Comparison of ENCODE assay signal across 8 mouse cellular contexts in genomic region chr5:30907413-30908059, GRCm38 (mm10). TPM values are rescaled to one million over a fixed set of nuclear protein-coding genes. Genes with fewer than 3 reads are reported as not detected.
A peak's percentile ranks its signal among the peaks of the same experiment; 100 is the strongest.
DNase-seq lines count a peak whose midpoint lies in the region; ATAC-seq and TF ChIP-seq lines count a peak whose summit lies in the region.

Gene Ost4, minus strand, starts transcription at chr5:30907788.

- H3K79me2 ChIP-seq in CH12.LX (replicated peaks; ENCODE audit: control insufficient read depth, extremely low read depth, insufficient read depth, poor library complexity, severe bottlenecking) = peaks cover 26% of the 10 kb centered on the region

- no peak for TF ChIP-seq RAD21 in CH12.LX (IDR thresholded peaks at IDR 0.05; ENCODE audit: low read depth, low read length)

- H3K9ac ChIP-seq in CH12.LX (ENCODE audit: insufficient read depth, low read depth) = peak within 1 kb of the TSS; percentile 98
- H3K9ac ChIP-seq in forebrain, embryonic 12.5 days = peak within 1 kb of the TSS; percentile 76
- peak within 1 kb of the TSS; percentile 76 for H3K9ac ChIP-seq in heart, postnatal 0 days (replicated peaks; ENCODE audit: low read depth, low read length)
- H3K9ac ChIP-seq in liver, embryonic 16.5 days (ENCODE audit: low read depth, low read length) = peak within 1 kb of the TSS; percentile 87
- H3K9ac ChIP-seq in neural tube, embryonic 13.5 days = peak within 1 kb of the TSS; percentile 81

- TF ChIP-seq CTCF in CH12.LX (conservative IDR thresholded peaks at IDR 0.05 in 1 of 2, IDR thresholded peaks at IDR 0.05 in 1 of 2; ENCODE audit: low read depth in 2 of 2, low read length in 2 of 2) = no peak
- no peak for TF ChIP-seq CTCF in heart, postnatal 0 days (IDR thresholded peaks at IDR 0.05; ENCODE audit: low read depth)
- no peak for TF ChIP-seq CTCF in testis, adult 2 months (IDR thresholded peaks at IDR 0.05; ENCODE audit: control insufficient read depth, insufficient read depth, insufficient replicate concordance, low read depth, low read length)

- peak within 1 kb of the TSS; percentile 48 for H3K27ac ChIP-seq in CH12.LX (ENCODE audit: insufficient read depth, low read depth)
- peak within 1 kb of the TSS; percentile 81 for H3K27ac ChIP-seq in forebrain, embryonic 12.5 days
- H3K27ac ChIP-seq in heart, postnatal 0 days (ENCODE audit: low read depth) = peak within 1 kb of the TSS; percentile 92
- peak within 1 kb of the TSS; percentile 94 for H3K27ac ChIP-seq in liver, embryonic 16.5 days (ENCODE audit: low read length)
- H3K27ac ChIP-seq in neural tube, embryonic 13.5 days (replicated peaks) = peak within 1 kb of the TSS; percentile 87
- peak within 1 kb of the TSS; percentile 88 for H3K27ac ChIP-seq in testis, adult 2 months (ENCODE audit: control insufficient read depth, insufficient read depth, low read depth, low read length)

- TF ChIP-seq EP300 in CH12.LX (IDR thresholded peaks at IDR 0.05; ENCODE audit: low read length) = no peak
- peak; percentile 71; the same call in 1 of the 2 replicates for TF ChIP-seq EP300 in heart, postnatal 0 days (IDR thresholded peaks at IDR 0.05; ENCODE audit: low read depth)

- H3K4me1 ChIP-seq in CH12.LX (ENCODE audit: control insufficient read depth in 1 of 2, insufficient read depth in 2 of 2) = peaks cover 2 to 29% of the 10 kb centered on the region in 2 experiments; a peak in 3 of 4 replicates
- H3K4me1 ChIP-seq in forebrain, embryonic 12.5 days = peaks cover 32% of the 10 kb centered on the region
- H3K4me1 ChIP-seq in heart, postnatal 0 days (ENCODE audit: control insufficient read depth, insufficient read depth) = peaks cover 30% of the 10 kb centered on the region
- H3K4me1 ChIP-seq in liver, embryonic 16.5 days (ENCODE audit: control insufficient read depth, low read depth, low read length) = peaks cover 22% of the 10 kb centered on the region
- H3K4me1 ChIP-seq in neural tube, embryonic 13.5 days (replicated peaks) = peaks cover 39% of the 10 kb centered on the region
- H3K4me1 ChIP-seq in testis, adult 2 months (ENCODE audit: control insufficient read depth, insufficient read depth, low read length) = peaks cover 11% of the 10 kb centered on the region

- H3K27me3 ChIP-seq in CH12.LX (replicated peaks) = peaks cover 9% of the 10 kb centered on the region
- H3K27me3 ChIP-seq in forebrain, embryonic 12.5 days = peaks cover 7% of the 10 kb centered on the region
- H3K27me3 ChIP-seq in heart, postnatal 0 days (ENCODE audit: control insufficient read depth, insufficient read depth, low read length) = no peaks in the 10 kb centered on the region
- no peaks in the 10 kb centered on the region for H3K27me3 ChIP-seq in liver, embryonic 16.5 days (ENCODE audit: control insufficient read depth, insufficient read depth, low read depth, low read length)
- H3K27me3 ChIP-seq in neural tube, embryonic 13.5 days = no peaks in the 10 kb centered on the region
- H3K27me3 ChIP-seq in testis, adult 2 months (ENCODE audit: control insufficient read depth, insufficient read depth, low read length) = no peaks in the 10 kb centered on the region

- DNase-seq in CH12.LX (ENCODE audit: extremely low read depth) = peak; percentile 95
- peak; percentile 94 for DNase-seq in c-Kit-positive CD71-positive TER-119-negative erythroid progenitor cells, embryonic 14.5 days (ENCODE audit: low read depth)
- peak; percentile 96 for DNase-seq in heart, postnatal 0 days (ENCODE audit: low spot score)
- peak; percentile 99 for DNase-seq in kidney, postnatal 4 days

- WGBS in forebrain, embryonic 12.5 days = under 1% methylated on average over 58 of the region's 58 CpGs
- under 1% methylated on average over 58 of the region's 58 CpGs for WGBS in heart, postnatal 0 days
- WGBS in liver, embryonic 16.5 days (ENCODE audit: insufficient replicate concordance) = under 1% methylated on average over 58 of the region's 58 CpGs
- WGBS in neural tube, embryonic 13.5 days = under 1% methylated on average over 58 of the region's 58 CpGs

- peak within 1 kb of the TSS; percentile 71 to 99 (median 97) for H3K4me3 ChIP-seq in CH12.LX (replicated peaks in 1 of 3; ENCODE audit: low read depth in 2 of 3, low read length in 2 of 3, poor library complexity in 1 of 3)
- peak within 1 kb of the TSS; percentile 78 for H3K4me3 ChIP-seq in forebrain, embryonic 12.5 days (replicated peaks)
- H3K4me3 ChIP-seq in heart, postnatal 0 days (ENCODE audit: low read depth, low read length) = peak within 1 kb of the TSS; percentile 88
- H3K4me3 ChIP-seq in liver, embryonic 16.5 days (ENCODE audit: low read depth, low read length) = peak within 1 kb of the TSS; percentile 74
- peak within 1 kb of the TSS; percentile 79 for H3K4me3 ChIP-seq in neural tube, embryonic 13.5 days
- H3K4me3 ChIP-seq in testis, adult 2 months (ENCODE audit: control insufficient read depth, low read depth, low read length) = peak within 1 kb of the TSS; percentile 89

- in situ Hi-C loops in CH12.LX (cut with MboI; ENCODE audit: low pct_ligation_motif_present, low pct_unique_long_range_greater_than_20kb, low sequenced_read_pairs) = no loop called here

- ATAC-seq in forebrain, embryonic 12.5 days (ENCODE audit: low FRiP score) = peak; percentile 96
- peak; percentile 93 for ATAC-seq in heart, postnatal 0 days (ENCODE audit: insufficient read depth, low read depth)
- ATAC-seq in liver, embryonic 16.5 days (ENCODE audit: low read depth) = peak; percentile 96
- peak; percentile 95 for ATAC-seq in neural tube, embryonic 13.5 days (ENCODE audit: low read depth)

- H3K36me3 ChIP-seq in CH12.LX (replicated peaks in 1 of 2; ENCODE audit: control insufficient read depth in 1 of 2, insufficient read depth in 1 of 2, low read length in 1 of 2) = peaks cover 29 to 37% of the 10 kb centered on the region in 2 experiments
- H3K36me3 ChIP-seq in forebrain, embryonic 12.5 days (replicated peaks) = peaks cover 34% of the 10 kb centered on the region
- H3K36me3 ChIP-seq in heart, postnatal 0 days (replicated peaks; ENCODE audit: control insufficient read depth, insufficient read depth, low read length) = peaks cover 24% of the 10 kb centered on the region
- peaks cover 10% of the 10 kb centered on the region for H3K36me3 ChIP-seq in liver, embryonic 16.5 days (ENCODE audit: control insufficient read depth, insufficient read depth)
- peaks cover 37% of the 10 kb centered on the region for H3K36me3 ChIP-seq in neural tube, embryonic 13.5 days
- no peaks in the 10 kb centered on the region; the same call in 1 of the 2 replicates for H3K36me3 ChIP-seq in testis, adult 2 months (ENCODE audit: control insufficient read depth, insufficient read depth, low read length)

- H3K9me3 ChIP-seq in CH12.LX (replicated peaks; ENCODE audit: low read length) = no peaks in the 10 kb centered on the region
- no peaks in the 10 kb centered on the region for H3K9me3 ChIP-seq in forebrain, embryonic 12.5 days
- no peaks in the 10 kb centered on the region for H3K9me3 ChIP-seq in heart, postnatal 0 days (replicated peaks; ENCODE audit: control insufficient read depth, low read length)
- H3K9me3 ChIP-seq in liver, embryonic 16.5 days (replicated peaks; ENCODE audit: control insufficient read depth, low read length) = no peaks in the 10 kb centered on the region
- no peaks in the 10 kb centered on the region for H3K9me3 ChIP-seq in neural tube, embryonic 13.5 days

- peak; percentile 96 for TF ChIP-seq POLR2A in CH12.LX (IDR thresholded peaks at IDR 0.05; ENCODE audit: low read depth, low read length)
- peak; percentile 90 for TF ChIP-seq POLR2A in testis, adult 2 months (IDR thresholded peaks at IDR 0.05; ENCODE audit: control insufficient read depth, low read depth, low read length)

- dilution Hi-C loops in CH12.LX (cut with MboI; ENCODE audit: extremely low pct_ligation_motif_present, extremely low pct_unique_long_range_greater_than_20kb, low sequenced_read_pairs) = no loop called here

- H3K4me2 ChIP-seq in CH12.LX (ENCODE audit: insufficient read depth, low read depth, poor library complexity, severe bottlenecking) = peak within 1 kb of the TSS; percentile 88
- H3K4me2 ChIP-seq in forebrain, embryonic 12.5 days = peak within 1 kb of the TSS; percentile 96
- H3K4me2 ChIP-seq in heart, postnatal 0 days (ENCODE audit: low read depth, low read length) = peak within 1 kb of the TSS; percentile 95
- peak within 1 kb of the TSS; percentile 97 for H3K4me2 ChIP-seq in liver, embryonic 16.5 days (ENCODE audit: low read depth, low read length)
- H3K4me2 ChIP-seq in neural tube, embryonic 13.5 days = peak within 1 kb of the TSS; percentile 98

TF ChIP-seq in CH12.LX, 34 proteins besides CTCF, POLR2A, EP300 and RAD21 (continues in another document):
- TF ChIP-seq MXI1 (IDR thresholded peaks at IDR 0.05; ENCODE audit: low read depth, low read length) = peak; percentile 82; the same call in 1 of the 2 replicates
- TF ChIP-seq BHLHE40 (IDR thresholded peaks at IDR 0.05; ENCODE audit: low read depth, low read length) = peak; percentile 32; the same call in 1 of the 2 replicates
- peak; percentile 65; the same call in 1 of the 2 replicates for TF ChIP-seq TBP (conservative IDR thresholded peaks at IDR 0.05; ENCODE audit: low read depth, low read length)
- TF ChIP-seq GABPA (IDR thresholded peaks at IDR 0.05; ENCODE audit: insufficient replicate concordance, low read depth, low read length) = peak; percentile 24; the same call in 1 of the 2 replicates
- TF ChIP-seq CHD1 (IDR thresholded peaks at IDR 0.05; ENCODE audit: low read depth, low read length) = no peak
- TF ChIP-seq CHD2 (IDR thresholded peaks at IDR 0.05; ENCODE audit: low read length) = no peak
- TF ChIP-seq POLR2AphosphoS2 (IDR thresholded peaks at IDR 0.05; ENCODE audit: low read depth, low read length) = peak; percentile 81; the same call in 1 of the 2 replicates
- no peak for TF ChIP-seq ZNF384 (IDR thresholded peaks at IDR 0.05; ENCODE audit: low read depth, low read length)
- no peak for TF ChIP-seq USF2 (conservative IDR thresholded peaks at IDR 0.05; ENCODE audit: low read depth, low read length)
- no peak for TF ChIP-seq ZKSCAN1 (IDR thresholded peaks at IDR 0.05; ENCODE audit: borderline replicate concordance, low read depth, low read length)
- peak; percentile 77 for TF ChIP-seq IRF4 (IDR thresholded peaks at IDR 0.05; ENCODE audit: low read depth, low read length)
- TF ChIP-seq MAX (IDR thresholded peaks at IDR 0.05; ENCODE audit: low read length) = no peak; the same call in 1 of the 2 replicates

RNA-seq across cellular contexts. Expression of gene Ost4, which starts in this region (rescaled TPM):
- total RNA-seq in CH12.LX (2012; rRNA removed) (181 and 244 TPM in 2 replicates), CH12.LX (2014; rRNA removed) (221 and 263 TPM in 2 replicates)
- 312 and 330 TPM in 2 replicates for polyA plus RNA-seq in CH12.LX (2012; ENCODE audit: insufficient read length, low read depth)
- polyA plus RNA-seq in forebrain, embryonic 12.5 days (2016; fragmentation: Nextera tagmentation; extraction: Ambion mirVana) = 302 and 315 TPM in 2 replicates
- total RNA-seq in heart, postnatal 0 days (2014; rRNA removed; ENCODE audit: low replicate concordance) = 201 and 280 TPM in 2 replicates
- polyA plus RNA-seq in heart, postnatal 0 days (2015; fragmentation: Nextera tagmentation; extraction: Ambion mirVana) = 334 and 356 TPM in 2 replicates
- 311 and 346 TPM in 2 replicates for polyA plus RNA-seq in liver, embryonic 16.5 days (2015; fragmentation: Nextera tagmentation; extraction: Ambion mirVana)
- polyA plus RNA-seq in neural tube, embryonic 13.5 days (2015; fragmentation: Nextera tagmentation; extraction: Ambion mirVana) = 258 and 278 TPM in 2 replicates
- polyA plus RNA-seq in testis, adult 2 months (2012; rRNA removed) = 184 and 197 TPM in 2 replicates

Comparison
In these comparisons a context has a peak if more than half of its experiments do, and no peak if none do; other contexts are left out.
1. Peak in every context shown above with its lines: DNase-seq, ATAC-seq, H3K4me3 ChIP-seq and H3K27ac ChIP-seq.